Mouse (Mus musculus): ENCODE measurements at regions not wholly inside any gene's neighbourhood (a gene's known extent, or its start where the extent isn't known, plus 50 kb on each side); places are given as distances from the start of the nearest gene placed in this dataset.
"Not testable (repeated sequence)": the region's sequence is repeated elsewhere in the genome, so short reads cannot be mapped to it uniquely, and the experiment has no call there.

GRCm38 (mm10) chr13:26382154-26382553 lies 387.8 kb downstream of the Hdgfl1 start:
- Histone ChIP-seq H3K9me3 (replicated peaks; ENCODE audit: control insufficient read depth, insufficient read depth, low read length, poor library complexity, severe bottlenecking) (no peaks in the 10 kb centered on the region), H3K27me3 (ENCODE audit: control insufficient read depth, insufficient read depth, low read length, poor library complexity, severe bottlenecking) (no peaks in the 10 kb centered on the region), H3K36me3 (ENCODE audit: control insufficient read depth, insufficient read depth, low read length, poor library complexity, severe bottlenecking) (no peaks in the 10 kb centered on the region), H3K4me1 (ENCODE audit: control insufficient read depth, insufficient read depth, low read length) (no peaks in the 10 kb centered on the region), H3K9ac (ENCODE audit: low read depth, poor library complexity, severe bottlenecking) (no peak overlapping the region), H3K27ac (ENCODE audit: insufficient read depth, low read length) (no peak overlapping the region), H3K4me3 (ENCODE audit: low read depth, low read length) (no peak overlapping the region)
- TF ChIP-seq POLR2A (IDR thresholded peaks at IDR 0.05; ENCODE audit: insufficient read depth, low read length), result no peak
- no peak for TF ChIP-seq EP300 (IDR thresholded peaks at IDR 0.05; ENCODE audit: insufficient read depth, low read depth, low read length)
- no peak for TF ChIP-seq CTCF (IDR thresholded peaks at IDR 0.05; ENCODE audit: low read depth, low read length)

- Histone ChIP-seq H3K9me3 (replicated peaks; ENCODE audit: control insufficient read depth, insufficient read depth, low read length, poor library complexity, severe bottlenecking) (peaks cover 7% of the 10 kb centered on the region), H3K4me1 (ENCODE audit: control insufficient read depth, insufficient read depth, low read length) (no peaks in the 10 kb centered on the region), H3K36me3 (ENCODE audit: control insufficient read depth, insufficient read depth, low read length, poor library complexity, severe bottlenecking) (no peaks in the 10 kb centered on the region), H3K9ac (ENCODE audit: low read depth, poor library complexity, severe bottlenecking) (no peak overlapping the region), H3K27ac (ENCODE audit: insufficient read depth, low read length) (no peak overlapping the region), H3K4me3 (ENCODE audit: low read depth, low read length) (no peak overlapping the region), H3K27me3 (ENCODE audit: control insufficient read depth, insufficient read depth, low read length, poor library complexity, severe bottlenecking) (no peaks in the 10 kb centered on the region)
- no peak for TF ChIP-seq CTCF (IDR thresholded peaks at IDR 0.05; ENCODE audit: low read depth, low read length)
- no peak for TF ChIP-seq POLR2A (IDR thresholded peaks at IDR 0.05; ENCODE audit: insufficient read depth, low read length)
- no peak for TF ChIP-seq EP300 (IDR thresholded peaks at IDR 0.05; ENCODE audit: insufficient read depth, low read depth, low read length)
These were observed 394.4 kb downstream of the Hdgfl1 start for GRCm38 (mm10) chr13:26375546-26375945.

GRCm38 (mm10) chr13:26365911-26366310 lies 404.1 kb downstream of the Hdgfl1 start:
- not testable (repeated sequence) for H3K4me3 ChIP-seq (ENCODE audit: low read depth, low read length); H3K27me3 ChIP-seq (ENCODE audit: control insufficient read depth, insufficient read depth, low read length, poor library complexity, severe bottlenecking); H3K27ac ChIP-seq (ENCODE audit: insufficient read depth, low read length); H3K9ac ChIP-seq (ENCODE audit: low read depth, poor library complexity, severe bottlenecking); H3K36me3 ChIP-seq (ENCODE audit: control insufficient read depth, insufficient read depth, low read length, poor library complexity, severe bottlenecking); H3K9me3 ChIP-seq (replicated peaks; ENCODE audit: control insufficient read depth, insufficient read depth, low read length, poor library complexity, severe bottlenecking); H3K4me1 ChIP-seq (ENCODE audit: control insufficient read depth, insufficient read depth, low read length)

GRCm38 (mm10) chr13:26356341-26356740 lies 413.6 kb downstream of the Hdgfl1 start:
- H3K9me3 ChIP-seq (replicated peaks; ENCODE audit: control insufficient read depth, insufficient read depth, low read length, poor library complexity, severe bottlenecking), result no peaks in the 10 kb centered on the region
- no peak overlapping the region for H3K27ac ChIP-seq (ENCODE audit: insufficient read depth, low read length)
- H3K27me3 ChIP-seq (ENCODE audit: control insufficient read depth, insufficient read depth, low read length, poor library complexity, severe bottlenecking), result no peaks in the 10 kb centered on the region
- no peaks in the 10 kb centered on the region for H3K4me1 ChIP-seq (ENCODE audit: control insufficient read depth, insufficient read depth, low read length)
- no peak overlapping the region for H3K9ac ChIP-seq (ENCODE audit: low read depth, poor library complexity, severe bottlenecking)
- no peak overlapping the region for H3K4me3 ChIP-seq (ENCODE audit: low read depth, low read length)
- TF ChIP-seq EP300 (IDR thresholded peaks at IDR 0.05; ENCODE audit: insufficient read depth, low read depth, low read length) (no peak), POLR2A (IDR thresholded peaks at IDR 0.05; ENCODE audit: insufficient read depth, low read length) (no peak), CTCF (IDR thresholded peaks at IDR 0.05; ENCODE audit: low read depth, low read length) (no peak)
- H3K36me3 ChIP-seq (ENCODE audit: control insufficient read depth, insufficient read depth, low read length, poor library complexity, severe bottlenecking), result no peaks in the 10 kb centered on the region

GRCm38 (mm10) chr13:26354421-26354820 lies 415.5 kb downstream of the Hdgfl1 start:
- H3K4me3 ChIP-seq (ENCODE audit: low read depth, low read length), result no peak overlapping the region
- no peak overlapping the region for H3K9ac ChIP-seq (ENCODE audit: low read depth, poor library complexity, severe bottlenecking)
- TF ChIP-seq CTCF (IDR thresholded peaks at IDR 0.05; ENCODE audit: low read depth, low read length), result no peak
- no peak for TF ChIP-seq POLR2A (IDR thresholded peaks at IDR 0.05; ENCODE audit: insufficient read depth, low read length)
- no peak for TF ChIP-seq EP300 (IDR thresholded peaks at IDR 0.05; ENCODE audit: insufficient read depth, low read depth, low read length)
- H3K4me1 ChIP-seq (ENCODE audit: control insufficient read depth, insufficient read depth, low read length), result no peaks in the 10 kb centered on the region
- no peaks in the 10 kb centered on the region for H3K27me3 ChIP-seq (ENCODE audit: control insufficient read depth, insufficient read depth, low read length, poor library complexity, severe bottlenecking)
- H3K27ac ChIP-seq (ENCODE audit: insufficient read depth, low read length), result no peak overlapping the region
- H3K36me3 ChIP-seq (ENCODE audit: control insufficient read depth, insufficient read depth, low read length, poor library complexity, severe bottlenecking), result no peaks in the 10 kb centered on the region
- no peaks in the 10 kb centered on the region for H3K9me3 ChIP-seq (replicated peaks; ENCODE audit: control insufficient read depth, insufficient read depth, low read length, poor library complexity, severe bottlenecking)

GRCm38 (mm10) chr13:26350510-26350909 lies 419.5 kb downstream of the Hdgfl1 start:
- no peak overlapping the region for H3K4me3 ChIP-seq (ENCODE audit: low read depth, low read length)
- TF ChIP-seq EP300 (IDR thresholded peaks at IDR 0.05; ENCODE audit: insufficient read depth, low read depth, low read length) (no peak), CTCF (IDR thresholded peaks at IDR 0.05; ENCODE audit: low read depth, low read length) (no peak), POLR2A (IDR thresholded peaks at IDR 0.05; ENCODE audit: insufficient read depth, low read length) (no peak)
- no peaks in the 10 kb centered on the region for H3K4me1 ChIP-seq (ENCODE audit: control insufficient read depth, insufficient read depth, low read length)

More at GRCm38 (mm10) chr13:26350510-26350909, 419.5 kb downstream of the Hdgfl1 start:
- Histone ChIP-seq H3K27me3 (ENCODE audit: control insufficient read depth, insufficient read depth, low read length, poor library complexity, severe bottlenecking) (no peaks in the 10 kb centered on the region), H3K27ac (ENCODE audit: insufficient read depth, low read length) (no peak overlapping the region), H3K36me3 (ENCODE audit: control insufficient read depth, insufficient read depth, low read length, poor library complexity, severe bottlenecking) (no peaks in the 10 kb centered on the region), H3K9ac (ENCODE audit: low read depth, poor library complexity, severe bottlenecking) (no peak overlapping the region), H3K9me3 (replicated peaks; ENCODE audit: control insufficient read depth, insufficient read depth, low read length, poor library complexity, severe bottlenecking) (no peaks in the 10 kb centered on the region)

Measured in ES-Bruce4 (cell line).